Mouse (Mus musculus): ENCODE results near the gene Nfyb. TPM values are rescaled to one million over a fixed set of nuclear protein-coding genes. Genes with fewer than 3 reads are reported as not detected.

The Nfyb gene
- polyA plus RNA-seq, 1 experiment from 2014 or later, result 57.6 TPM

- peak; percentile 86 for ATAC-seq
Observed at GRCm38 (mm10) chr10:82699296-82699941, 64.5 kb downstream of the Nfyb start.

GRCm38 (mm10) chr10:82698712-82699261 lies 65.2 kb downstream of the Nfyb start:
- no peaks in the 10 kb centered on the region for H3K9me3 ChIP-seq
- H3K9ac ChIP-seq (replicated peaks), result peak overlapping the region; percentile 87
- no peaks in the 10 kb centered on the region for H3K27me3 ChIP-seq
- H3K4me1 ChIP-seq (replicated peaks), result peaks cover 15% of the 10 kb centered on the region
- peaks cover 8% of the 10 kb centered on the region; the same call in 1 of the 2 replicates for H3K36me3 ChIP-seq
- peak overlapping the region; percentile 93 for H3K4me3 ChIP-seq (replicated peaks)
- H3K27ac ChIP-seq, result peak overlapping the region; percentile 87
- peak overlapping the region; percentile 89 for H3K4me2 ChIP-seq (replicated peaks)
- WGBS, result under 1% methylated on average over 42 of the region's 42 CpGs
- ATAC-seq, result peak; percentile 95

More at GRCm38 (mm10) chr10:82699296-82699941, 64.5 kb downstream of the Nfyb start:
- Histone ChIP-seq H3K4me2 (replicated peaks) (peak overlapping the region; percentile 89), H3K27me3 (no peaks in the 10 kb centered on the region), H3K9me3 (no peaks in the 10 kb centered on the region), H3K4me3 (replicated peaks) (peak overlapping the region; percentile 93), H3K27ac (peak overlapping the region; percentile 87), H3K4me1 (replicated peaks) (peaks cover 15% of the 10 kb centered on the region), H3K9ac (replicated peaks) (peak overlapping the region; percentile 87), H3K36me3 (peaks cover 8% of the 10 kb centered on the region; the same call in 1 of the 2 replicates)
- under 1% methylated on average over 38 of the region's 59 CpGs for WGBS

Other genes with a start within 250 kb of the Nfyb start
- gene 1190007I07Rik, start 140.9 kb downstream of the Nfyb start, polyA plus RNA-seq (2015; fragmentation: Nextera tagmentation; extraction: Ambion mirVana), result 37.4 and 39.0 TPM in 2 replicates
- gene Tdg, start 134.3 kb downstream of the Nfyb start, polyA plus RNA-seq (2015; fragmentation: Nextera tagmentation; extraction: Ambion mirVana), result 229 and 241 TPM in 2 replicates
- gene Glt8d2, start 73.5 kb downstream of the Nfyb start, polyA plus RNA-seq (2015; fragmentation: Nextera tagmentation; extraction: Ambion mirVana), result 1.3 and 1.7 TPM in 2 replicates
- 45.9 and 46.2 TPM in 2 replicates for gene Hcfc2, start 68.0 kb downstream of the Nfyb start, polyA plus RNA-seq (2015; fragmentation: Nextera tagmentation; extraction: Ambion mirVana)
- 133 and 141 TPM in 2 replicates for gene Txnrd1, start 69.8 kb upstream of the Nfyb start, polyA plus RNA-seq (2015; fragmentation: Nextera tagmentation; extraction: Ambion mirVana)
- gene Eid3, start 102.5 kb upstream of the Nfyb start, polyA plus RNA-seq (2015; fragmentation: Nextera tagmentation; extraction: Ambion mirVana), result 0.47 and 0.55 TPM in 2 replicates
- gene Chst11, start 221.4 kb upstream of the Nfyb start, polyA plus RNA-seq (2015; fragmentation: Nextera tagmentation; extraction: Ambion mirVana), result 2.9 TPM in 2 replicates